Mouse (Mus musculus) T-helper 2 cell (primary cell): ENCODE data around the gene Pou2f1.
"Not testable (repeated sequence)": the region's sequence is repeated elsewhere in the genome, so short reads cannot be mapped to it uniquely, and the experiment has no call there.

Experiments used
- in situ Hi-C: fragments of 300-600 bp; cut with MboI, MseI; formaldehyde crosslinking; loops from one replicate; pipeline ENCODE4 v1.15.1; 2025; ENCODE audit warnings: high pct_unique_total_duplicates

Pou2f1 gene

DNA sequence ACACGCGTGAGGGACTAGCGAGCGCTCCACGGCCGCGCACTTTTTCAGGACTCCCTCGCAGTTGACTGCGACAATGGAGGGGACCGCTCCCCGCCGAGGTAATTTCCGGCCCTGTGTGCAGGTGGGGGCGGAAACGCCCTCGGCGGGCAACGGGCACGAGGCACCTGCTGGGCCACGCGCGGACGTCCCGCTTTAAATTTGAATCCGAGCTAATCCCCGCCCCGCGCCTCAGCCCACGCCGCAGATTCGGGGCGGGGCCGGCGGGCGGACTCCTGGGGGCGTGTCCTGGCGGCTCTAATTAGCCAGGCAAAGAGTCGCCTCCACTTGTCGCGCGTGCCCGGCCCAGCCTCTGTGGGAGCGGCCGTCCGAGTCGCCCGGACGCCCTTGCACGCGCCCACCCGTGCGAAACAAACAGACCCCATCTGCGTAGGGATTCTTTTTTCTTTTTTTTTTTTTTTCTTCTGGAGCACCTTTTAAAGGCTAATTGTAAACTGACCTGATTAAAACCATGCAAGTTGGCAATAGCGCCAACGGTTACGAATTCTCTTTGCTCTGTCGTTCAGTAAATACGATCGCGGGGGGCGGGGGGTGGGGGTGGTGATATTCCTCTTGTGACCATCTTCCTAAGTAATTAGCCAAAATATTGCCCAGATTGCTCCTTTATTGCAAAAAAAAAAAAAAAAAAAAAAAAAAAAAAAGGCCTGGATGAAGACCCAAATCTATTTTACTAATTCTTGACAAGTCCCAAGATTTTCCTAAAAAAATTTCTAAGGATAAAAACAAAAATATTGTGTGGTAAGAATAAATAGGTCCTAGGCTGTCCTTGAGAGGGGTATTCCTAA is 924 bp upstream of the Pou2f1 start:
- in situ Hi-C loops: loop anchor here (10.0 to 25.0 kb wide), 2 partner anchors 151 to 1259 kb away; no protein-coding TSS in a partner anchor

DNA sequence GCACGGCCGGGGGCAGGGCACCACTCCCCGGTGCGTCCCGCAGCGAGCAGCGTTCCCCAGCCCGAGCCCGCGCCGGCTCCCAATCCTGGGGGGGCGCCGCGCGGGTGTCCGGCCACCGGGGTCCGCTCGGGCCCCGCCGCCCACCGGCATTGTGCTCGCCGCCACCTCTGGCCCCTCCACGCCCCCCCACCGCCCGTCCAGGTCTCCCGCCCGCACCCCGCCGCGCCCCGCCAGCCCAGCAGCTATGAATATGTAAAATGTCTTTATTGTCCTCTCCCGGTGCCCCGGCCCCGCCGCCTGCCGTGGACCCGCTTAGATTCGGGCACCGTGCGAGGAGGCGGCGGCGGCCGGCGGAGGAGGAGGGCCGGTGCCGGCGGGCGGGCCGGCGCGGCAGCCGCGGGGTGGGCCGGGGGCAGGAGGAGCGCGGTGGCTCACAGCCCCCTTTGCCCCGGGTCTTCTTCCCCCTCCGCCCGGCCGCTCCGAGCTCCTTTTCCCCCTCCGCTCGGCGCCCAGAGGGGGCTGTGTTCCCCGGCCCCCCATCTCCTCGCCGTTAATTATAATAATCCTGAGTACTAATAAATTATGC is 481 bp downstream of the Pou2f1 start:
- in situ Hi-C loops: loop anchor here (10.0 to 25.0 kb wide), 2 partner anchors 153 to 1260 kb away; no protein-coding TSS in a partner anchor

DNA sequence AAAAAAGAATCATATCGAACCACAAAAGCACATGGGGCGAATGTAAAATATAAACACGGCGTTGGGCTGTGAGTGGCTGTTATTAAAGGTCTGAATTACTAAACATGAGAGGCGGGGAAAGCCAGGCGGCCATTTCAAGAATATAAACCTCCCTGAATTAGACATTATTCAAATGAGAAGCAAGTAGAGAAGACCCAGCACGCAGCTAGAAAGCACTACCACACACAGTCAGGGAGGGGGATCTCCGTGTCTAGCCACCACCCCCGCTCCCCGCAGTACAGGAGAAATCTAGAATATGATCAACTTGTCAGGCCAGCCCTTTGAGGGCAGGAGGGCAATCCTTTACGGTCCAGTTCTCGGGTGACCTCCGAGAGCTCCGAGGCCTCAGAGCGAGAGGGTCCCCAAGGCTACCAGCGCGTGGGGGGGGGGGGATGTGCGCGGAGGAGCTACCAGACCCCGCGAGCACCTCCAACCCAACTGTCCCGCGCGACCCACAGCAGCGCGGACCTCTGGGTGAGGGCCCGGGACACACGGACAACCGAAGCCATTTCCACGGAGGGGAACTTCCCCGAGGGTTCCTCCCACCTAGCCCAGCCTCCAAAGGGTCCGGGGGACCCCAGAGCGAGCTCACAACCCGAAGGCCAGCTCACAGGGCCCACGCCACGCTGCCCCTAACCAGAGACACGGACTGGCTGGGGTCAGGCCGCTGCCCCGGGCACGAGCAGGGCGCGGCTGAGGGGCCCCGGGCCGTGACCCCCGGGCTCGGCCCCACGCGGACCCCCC is 1.2 kb downstream of the Pou2f1 start:
- in situ Hi-C loops: loop anchor here (10.0 to 25.0 kb wide), 2 partner anchors 153 to 1261 kb away; no protein-coding TSS in a partner anchor

DNA sequence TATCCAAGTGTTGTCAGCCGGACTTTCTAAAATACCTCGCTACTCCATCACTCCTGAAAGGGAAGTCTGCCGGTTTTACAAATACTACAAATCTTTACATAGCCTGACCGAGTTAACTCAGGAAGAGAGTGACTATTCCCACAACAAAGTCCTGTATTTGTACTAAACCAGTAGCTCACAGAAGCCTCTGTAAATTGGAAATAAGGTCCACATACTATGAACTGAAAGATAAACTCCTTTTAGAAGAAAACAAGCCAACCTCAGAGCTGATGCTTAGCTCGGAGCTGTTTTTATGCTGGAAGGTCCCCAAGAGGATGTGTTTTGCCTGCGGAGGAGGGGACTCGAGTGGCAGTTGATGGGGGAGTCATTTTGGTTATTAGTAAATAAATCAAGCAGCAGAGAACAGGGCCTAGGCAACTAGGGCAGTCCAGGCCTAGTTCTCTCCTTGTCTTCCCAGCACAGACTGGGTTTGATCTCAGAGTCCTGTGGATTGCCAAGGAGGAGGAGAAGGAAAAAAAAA is 1.8 kb downstream of the Pou2f1 start:
- in situ Hi-C loops: loop anchor here (10.0 to 25.0 kb wide), 2 partner anchors 154 to 1262 kb away; no protein-coding TSS in a partner anchor

DNA sequence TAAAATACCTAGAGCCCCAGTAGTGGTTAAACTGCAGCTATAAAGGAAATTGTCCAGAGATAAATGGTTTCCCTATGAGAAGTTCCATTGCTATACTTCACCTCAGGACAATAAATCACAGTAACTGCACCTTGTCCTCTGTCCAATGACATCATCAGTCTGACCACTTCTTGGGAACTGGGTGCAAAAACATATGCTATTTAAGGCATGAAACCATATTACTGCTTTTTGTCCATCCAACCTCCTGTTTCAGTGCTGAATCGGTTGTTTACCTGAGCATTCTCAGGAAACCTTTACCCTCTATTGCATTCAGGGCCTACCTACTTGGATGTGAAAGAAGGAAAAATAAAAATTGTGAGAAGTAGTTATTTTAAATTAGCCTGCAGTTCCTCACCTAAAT is 2.8 kb downstream of the Pou2f1 start:
- in situ Hi-C loops: loop anchor here (10.0 to 25.0 kb wide), 2 partner anchors 155 to 1263 kb away; no protein-coding TSS in a partner anchor

DNA sequence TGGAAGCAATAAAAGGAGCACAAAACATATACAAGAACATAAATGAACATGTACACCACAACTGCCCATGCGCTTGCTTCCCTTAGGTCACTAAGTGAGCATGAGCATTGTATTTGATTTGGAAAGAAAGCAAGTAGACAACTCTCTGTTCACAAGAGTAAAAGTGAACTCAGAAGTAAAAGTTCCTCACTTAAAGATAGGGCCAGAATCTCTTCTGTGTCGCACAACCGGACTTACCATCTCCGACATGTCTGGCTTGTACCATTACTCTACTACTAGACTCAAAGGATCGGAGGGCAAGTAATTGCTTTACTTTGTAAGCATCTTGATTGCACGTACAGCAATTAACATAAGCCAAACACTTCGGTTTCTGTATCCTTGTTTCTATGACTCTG is 6.8 kb downstream of the Pou2f1 start:
- in situ Hi-C loops: no loop called here

DNA sequence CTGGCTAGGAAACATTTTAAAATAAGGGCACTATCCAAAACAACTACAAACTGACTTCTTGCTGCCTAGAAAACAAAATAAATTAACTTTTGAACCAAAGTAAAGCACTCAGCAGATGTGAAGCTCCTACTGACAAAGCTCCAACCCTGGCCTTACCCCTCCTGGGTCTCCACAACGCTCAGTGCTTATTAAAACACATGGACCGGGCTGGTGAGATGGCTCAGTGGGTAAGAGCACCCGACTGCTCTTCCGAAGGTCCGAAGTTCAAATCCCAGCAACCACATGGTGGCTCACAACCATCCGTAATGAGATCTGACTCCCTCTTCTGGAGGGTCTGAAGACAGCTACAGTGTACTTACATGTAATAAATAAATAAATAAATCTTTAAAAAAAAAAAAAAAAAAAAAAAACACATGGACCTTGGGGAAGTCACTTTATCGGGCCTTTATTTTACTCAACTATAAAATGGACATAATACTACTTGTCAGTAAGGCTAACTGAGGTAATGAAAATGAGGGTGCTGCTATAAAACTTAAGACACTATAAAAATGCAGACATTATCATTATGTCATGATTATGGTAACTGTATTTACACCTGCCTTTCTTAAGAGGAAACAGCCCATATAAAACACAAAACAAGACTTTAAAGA is 7.3 kb downstream of the Pou2f1 start:
- in situ Hi-C loops: not testable (repeated sequence)

DNA sequence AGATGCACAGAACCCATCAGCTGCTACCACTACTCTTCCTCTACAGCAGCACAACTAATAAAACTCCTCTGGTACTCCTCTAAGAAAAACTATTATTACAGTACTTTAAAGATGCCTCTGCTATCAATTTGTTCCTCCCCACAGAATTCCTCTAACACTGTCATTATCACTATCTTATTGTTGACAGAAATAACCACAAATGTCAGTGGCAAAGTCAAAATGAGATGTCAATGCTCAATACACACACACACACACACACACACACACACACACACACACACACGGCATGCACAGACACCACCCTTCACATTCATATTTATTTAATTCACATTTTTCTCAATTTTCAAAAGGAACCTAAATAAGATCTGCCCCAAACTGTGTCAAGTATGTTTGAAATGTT is 8.2 kb downstream of the Pou2f1 start:
- in situ Hi-C loops: no loop called here

DNA sequence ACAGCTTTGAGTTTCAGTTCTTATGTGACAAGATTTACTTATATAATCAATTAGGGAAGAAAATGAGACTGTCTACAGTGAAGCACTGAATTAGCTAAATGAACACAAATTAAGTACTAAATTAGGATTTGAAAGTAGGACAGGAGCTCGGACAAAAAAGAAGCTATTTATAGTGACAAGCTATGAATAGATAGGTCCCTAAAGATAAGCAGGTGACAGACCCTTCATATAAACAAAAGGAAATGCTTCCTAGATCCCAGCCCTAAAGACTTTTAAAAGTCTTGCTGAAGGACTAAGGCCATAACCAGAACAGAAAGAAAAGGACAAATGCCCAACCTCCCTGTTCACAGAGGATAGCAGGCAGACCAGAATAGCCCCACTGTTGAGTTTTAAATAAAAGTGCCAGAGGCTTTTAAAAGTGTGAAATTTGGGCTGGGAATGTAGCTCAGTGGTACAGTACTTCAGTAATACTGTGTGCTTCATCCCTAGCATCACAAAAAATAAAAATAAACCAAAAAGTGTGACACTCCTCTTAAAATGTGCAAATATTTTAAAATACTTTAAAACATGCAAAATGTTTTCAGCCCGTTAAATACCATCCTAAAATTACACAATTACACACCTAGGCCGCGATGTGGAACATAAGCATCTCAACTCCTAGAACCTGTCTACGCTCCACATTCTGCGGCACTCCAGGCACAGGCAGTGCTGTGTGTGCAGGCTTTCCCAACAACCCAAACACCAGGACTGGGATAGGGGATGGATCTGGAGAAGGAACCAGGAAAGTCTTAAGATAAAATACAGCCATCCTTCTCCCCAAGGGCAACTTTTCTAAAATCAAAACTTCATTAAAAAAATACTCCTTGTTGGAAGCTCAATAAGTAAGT is 9.0 kb downstream of the Pou2f1 start:
- in situ Hi-C loops: no loop called here

DNA sequence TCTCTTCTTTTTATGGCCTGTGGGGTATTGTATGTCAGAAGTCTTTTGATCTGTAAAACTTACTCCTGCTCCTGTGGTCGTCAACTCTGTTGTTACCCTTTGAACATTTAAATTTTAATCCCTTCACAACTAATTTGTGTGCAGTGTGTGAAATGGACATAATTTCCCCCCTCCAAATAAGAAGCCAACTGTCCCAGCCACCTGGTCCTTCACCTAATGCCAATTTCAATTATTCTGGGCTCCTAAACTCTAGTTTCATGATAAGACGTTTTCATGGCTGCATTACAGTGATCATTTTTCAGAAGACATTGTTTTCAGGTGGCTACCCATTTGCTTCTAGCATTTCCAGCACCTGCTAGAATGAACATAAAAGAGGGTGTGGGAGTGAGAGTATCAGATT is 13.9 kb downstream of the Pou2f1 start:
- in situ Hi-C loops: no loop called here

DNA sequence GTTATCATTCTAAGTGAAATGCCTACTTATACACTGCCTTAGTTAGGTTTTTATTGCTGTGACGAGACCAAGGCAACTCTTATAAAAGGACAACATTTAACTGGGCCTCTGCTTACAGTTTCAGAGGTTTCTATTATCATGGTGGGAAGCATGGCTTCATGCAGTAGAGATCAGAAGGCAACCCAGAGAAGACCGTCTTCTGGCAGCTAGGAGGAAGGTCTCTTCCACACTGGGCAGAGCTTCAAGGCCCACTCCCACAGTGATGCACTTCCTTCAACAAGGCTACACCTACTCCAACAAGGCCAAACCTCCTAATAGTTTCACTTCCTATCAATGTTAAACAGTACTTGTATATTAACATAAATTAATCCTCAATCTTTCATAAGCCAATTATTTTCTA is 14.4 kb downstream of the Pou2f1 start:
- in situ Hi-C loops: no loop called here

DNA sequence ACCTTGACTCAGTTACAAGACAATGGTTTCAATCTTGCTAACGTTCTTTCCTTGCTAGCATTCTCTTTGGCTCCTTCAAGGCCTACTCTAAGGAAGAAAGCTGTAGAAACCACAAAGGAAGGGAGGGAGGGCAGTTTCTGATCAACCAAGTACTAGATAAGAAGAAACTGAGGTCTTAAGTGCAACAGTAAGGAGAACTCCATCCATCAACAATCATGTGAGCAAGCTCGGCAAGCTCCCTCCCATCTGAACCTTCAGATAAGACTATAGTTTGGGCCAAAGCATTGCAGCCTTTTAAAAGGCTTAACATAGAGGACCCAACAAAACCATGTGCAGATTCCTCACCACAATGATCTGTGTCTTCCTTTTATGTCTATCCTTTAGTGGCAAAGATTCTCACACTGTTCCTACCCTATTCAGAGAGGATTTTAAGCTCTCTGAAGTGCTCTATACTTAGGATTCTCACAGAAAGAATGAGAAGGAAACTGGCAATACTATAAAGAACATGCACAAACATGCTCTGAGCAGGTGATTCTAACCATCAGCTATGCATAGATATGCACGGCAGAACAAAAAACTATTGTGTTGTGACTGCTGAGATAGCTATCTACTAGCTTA is 16.6 kb downstream of the Pou2f1 start:
- in situ Hi-C loops: no loop called here

DNA sequence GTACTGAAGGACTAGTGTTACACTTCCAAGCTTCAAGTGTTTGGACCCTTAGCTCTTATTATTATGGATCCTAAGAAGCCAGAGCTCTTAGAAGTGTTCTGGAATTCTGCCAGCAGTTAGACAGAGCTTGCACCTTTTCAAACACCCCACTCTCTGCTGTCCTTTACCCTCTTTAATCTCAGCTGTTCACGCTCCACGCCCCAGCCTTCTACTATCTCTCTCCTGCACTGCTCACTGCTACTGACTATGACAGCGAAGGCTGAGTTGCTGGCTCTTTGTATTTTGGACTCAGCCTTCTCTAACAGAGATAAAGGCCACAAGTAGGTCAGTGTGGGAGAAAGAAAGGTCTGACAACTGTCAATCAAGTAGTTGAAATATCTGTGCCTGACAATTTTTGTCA is 17.3 kb downstream of the Pou2f1 start:
- in situ Hi-C loops: no loop called here

DNA sequence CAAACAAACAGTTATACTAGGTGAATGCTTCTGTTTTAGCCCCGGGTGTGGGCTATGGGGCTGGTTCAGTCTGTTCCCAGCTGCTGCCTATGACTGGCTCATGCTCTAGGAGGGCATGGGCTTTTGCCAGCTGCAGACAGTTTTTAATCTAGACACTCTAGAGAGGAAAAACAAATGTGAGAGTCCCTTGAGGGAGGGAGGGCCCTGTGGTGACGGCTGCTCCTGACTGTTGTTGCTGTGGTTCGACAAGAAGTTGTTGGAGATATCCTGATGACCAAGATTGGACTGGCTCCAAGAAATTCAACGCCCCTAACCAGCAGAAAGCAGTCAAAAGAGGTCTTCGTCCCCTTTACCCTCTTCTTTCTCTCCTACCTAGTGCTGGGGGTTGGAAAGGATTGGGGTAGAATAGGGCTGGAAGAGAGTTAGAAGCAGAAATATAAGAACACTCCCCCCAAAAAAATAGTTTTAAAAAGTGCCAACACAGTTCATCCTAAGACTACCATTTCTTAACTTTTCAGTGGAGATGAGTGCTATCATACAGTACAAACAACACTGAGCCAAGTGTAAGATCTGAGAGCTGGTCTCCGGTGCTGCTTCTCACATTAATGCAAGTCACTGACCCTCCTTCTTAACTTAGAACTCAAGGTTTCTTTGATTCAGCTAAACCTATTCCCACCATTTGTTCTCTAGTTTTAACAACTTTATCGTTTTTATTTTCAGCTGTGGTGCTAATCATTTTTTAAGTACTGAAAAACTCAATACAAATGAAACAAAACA is 25.6 kb downstream of the Pou2f1 start:
- in situ Hi-C loops: loop anchor here (10.0 kb wide), 1 partner anchor 202 kb away; no protein-coding TSS in a partner anchor

DNA sequence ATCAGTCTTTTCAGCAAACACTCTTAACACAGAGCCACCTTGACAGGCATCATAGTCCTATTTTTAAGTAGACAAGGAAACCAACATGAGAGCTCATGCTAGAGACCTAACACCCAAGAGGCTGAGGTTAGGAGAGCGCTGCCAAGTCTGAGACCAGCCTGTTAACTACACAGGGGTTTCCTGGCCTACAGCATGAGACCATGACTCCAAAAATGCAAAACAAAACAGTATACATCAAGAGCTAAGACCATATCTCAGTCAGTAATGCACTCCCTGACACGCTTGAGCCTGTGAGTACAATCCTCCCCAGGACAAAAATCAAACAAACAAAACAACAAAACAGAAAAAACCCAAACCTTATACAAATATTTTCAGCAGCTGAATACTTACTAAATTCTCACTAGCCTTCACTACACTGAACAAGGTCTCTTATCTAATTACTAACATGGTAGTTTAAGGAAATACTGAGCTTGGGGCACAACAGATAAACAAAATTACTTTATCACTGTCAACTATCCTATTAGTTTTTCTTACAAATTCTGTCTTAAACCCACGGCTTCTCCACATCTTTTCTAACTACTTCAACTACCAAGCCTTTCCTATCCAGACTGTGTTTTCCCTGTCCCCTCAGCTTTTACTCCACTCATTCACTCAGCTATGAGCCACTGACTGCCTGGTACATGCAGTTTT is 33.3 kb downstream of the Pou2f1 start:
- in situ Hi-C loops: no loop called here

DNA sequence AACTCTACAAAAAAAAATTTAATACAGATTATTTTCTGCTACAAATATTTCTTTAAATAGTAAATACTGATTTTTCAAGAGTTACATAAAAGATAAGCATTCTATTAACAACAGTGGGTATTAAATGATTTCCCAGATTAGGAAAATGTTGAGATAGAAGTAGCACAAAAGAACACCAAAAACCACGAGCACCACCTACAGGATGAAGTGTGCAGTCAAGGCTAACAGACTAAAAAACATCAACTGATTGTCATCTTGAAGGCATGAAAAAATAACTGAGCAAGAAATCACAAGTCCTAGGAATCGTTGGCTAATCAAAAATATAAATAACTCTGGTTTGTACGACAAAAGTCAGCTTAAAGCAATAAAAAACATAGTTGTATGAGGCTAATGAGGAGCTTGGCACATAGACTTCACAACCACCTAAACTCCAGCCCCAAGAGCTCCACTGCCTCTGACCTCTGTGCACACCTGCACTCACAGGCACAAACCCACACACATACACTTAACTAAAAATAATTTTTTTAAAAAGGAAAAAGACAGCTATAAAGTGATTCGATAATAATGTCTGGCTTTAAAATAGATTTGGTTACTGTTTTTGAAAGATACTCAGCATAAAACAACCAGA is 35.3 kb downstream of the Pou2f1 start:
- in situ Hi-C loops: no loop called here

DNA sequence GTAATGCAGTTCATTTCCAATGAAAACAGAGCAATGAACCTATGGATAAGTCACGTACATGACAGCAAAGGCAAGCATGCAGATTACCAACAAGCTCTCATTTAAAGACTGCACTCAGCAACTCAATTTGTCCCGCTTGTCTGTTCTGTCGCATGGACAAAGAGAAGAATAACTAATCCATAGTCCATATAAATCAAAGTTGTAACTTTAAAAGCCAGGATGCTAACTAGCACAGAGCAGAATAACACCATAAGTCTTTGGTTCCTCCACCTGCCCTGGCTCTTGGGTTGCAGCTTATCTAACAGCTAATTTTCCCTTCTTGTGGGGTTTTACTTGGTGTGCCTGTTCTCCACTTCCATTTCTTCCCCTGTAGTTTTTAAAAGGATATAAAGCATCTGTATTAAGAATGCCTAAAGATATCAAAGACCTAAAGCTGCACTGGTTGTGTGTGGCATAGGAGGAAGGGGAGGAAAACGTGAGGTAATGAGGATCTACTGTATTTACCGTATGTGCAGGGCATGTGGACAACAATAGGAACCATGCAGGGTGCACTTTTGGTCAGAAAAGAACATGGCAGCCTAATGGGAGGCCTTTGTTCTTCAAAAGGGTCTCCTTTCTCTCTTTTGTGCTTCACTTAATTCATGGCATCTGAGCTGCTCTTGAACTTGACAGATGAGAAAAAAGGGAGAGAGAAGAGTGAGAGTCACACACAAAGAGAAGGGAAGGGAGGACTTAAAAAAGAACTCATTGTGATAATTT is 36.1 kb downstream of the Pou2f1 start:
- in situ Hi-C loops: no loop called here
